Mouse (Mus musculus) 416B (cell line): ENCODE measurements at regions not wholly inside any gene's neighbourhood (a gene's known extent, or its start where the extent isn't known, plus 50 kb on each side); places are given as distances from the start of the nearest gene placed in this dataset.
A peak's percentile ranks its signal among the peaks of the same experiment; 100 is the strongest.

ENCODE experiments used
- DNase-seq: peaks from one replicate; pipeline ENCODE4 v3.0.0; 2011; ENCODE audit warnings: low read depth

DNA sequence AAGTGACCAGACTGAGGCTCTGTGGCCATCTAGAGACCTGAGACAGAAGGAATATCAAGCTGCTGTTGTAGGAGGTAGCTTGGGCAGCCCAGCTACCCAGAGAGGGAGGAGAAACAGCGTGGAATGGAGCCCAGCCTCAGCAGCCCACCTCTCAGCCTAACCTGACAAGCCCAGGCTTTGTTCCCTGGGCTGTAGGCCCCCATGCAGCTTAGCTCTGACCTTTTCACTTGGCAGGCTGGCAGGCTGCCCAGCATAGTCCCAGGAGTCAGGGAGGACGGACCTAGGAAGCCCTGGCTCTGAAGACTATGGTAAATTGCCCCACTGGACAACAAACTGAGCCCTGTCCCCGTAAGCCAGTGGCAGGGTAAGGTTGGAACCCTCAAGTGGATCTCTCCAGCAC lies 141.8 kb upstream of the Csf3r start:
- DNase-seq: no peak

DNA sequence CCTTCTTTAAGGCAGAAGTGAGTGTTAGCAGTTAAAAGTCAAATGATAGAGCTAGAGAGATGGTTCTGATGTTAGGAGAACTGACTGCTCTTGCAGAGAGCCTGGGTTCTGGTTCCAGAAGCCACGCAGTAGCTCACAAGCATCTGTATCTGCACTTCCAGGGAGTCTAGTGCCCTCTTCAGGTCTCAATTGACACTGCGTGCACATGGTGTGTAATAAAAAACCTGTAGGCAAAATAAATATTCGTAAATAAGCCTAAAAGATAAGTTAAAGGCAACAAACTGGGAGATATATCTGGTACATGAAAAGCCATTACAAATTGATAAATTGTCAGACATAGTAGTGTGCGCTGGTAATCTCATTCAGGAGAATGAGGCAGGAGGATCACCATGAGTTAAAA lies 133.8 kb upstream of the Csf3r start:
- DNase-seq: peak; percentile 23

DNA sequence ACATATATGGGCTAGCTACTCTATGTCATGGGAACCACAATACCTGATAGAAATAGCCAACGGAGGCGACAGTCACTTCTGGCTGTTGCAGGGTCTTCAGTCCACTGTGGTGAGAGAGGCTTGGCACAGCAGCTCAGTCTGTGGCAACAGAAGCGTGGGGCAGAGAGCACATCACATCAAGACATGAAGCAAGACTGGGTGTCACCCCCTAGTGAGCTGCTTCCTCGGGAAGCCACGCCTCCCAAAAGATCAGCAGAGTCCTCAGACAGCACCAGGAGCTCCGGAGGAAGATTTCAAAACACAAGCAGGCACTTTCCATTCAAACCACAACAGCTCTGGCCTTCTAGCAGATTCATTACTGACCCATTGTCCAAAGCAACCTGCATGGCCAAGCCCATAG lies 131.2 kb upstream of the Csf3r start:
- DNase-seq: peak; percentile 70

DNA sequence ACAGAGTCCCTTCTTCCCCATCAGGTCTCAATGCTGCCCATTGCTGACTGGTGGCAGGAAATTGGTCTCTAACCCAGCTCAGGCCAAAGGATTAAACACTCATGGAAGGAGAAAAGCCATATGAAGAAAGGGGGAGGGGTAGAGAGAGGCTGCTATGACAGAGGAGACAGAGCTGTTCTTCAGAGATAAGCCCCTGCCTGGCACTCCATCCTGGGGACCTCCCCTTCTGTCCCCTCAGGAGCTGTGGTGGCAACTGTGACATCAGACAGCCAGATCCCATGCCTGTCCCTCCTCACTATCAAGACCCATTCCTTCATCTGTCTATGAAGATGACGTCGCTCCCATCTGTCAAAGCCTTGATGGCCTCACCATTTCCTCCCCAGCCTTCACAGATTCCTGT lies 126.6 kb upstream of the Csf3r start:
- DNase-seq: no peak

DNA sequence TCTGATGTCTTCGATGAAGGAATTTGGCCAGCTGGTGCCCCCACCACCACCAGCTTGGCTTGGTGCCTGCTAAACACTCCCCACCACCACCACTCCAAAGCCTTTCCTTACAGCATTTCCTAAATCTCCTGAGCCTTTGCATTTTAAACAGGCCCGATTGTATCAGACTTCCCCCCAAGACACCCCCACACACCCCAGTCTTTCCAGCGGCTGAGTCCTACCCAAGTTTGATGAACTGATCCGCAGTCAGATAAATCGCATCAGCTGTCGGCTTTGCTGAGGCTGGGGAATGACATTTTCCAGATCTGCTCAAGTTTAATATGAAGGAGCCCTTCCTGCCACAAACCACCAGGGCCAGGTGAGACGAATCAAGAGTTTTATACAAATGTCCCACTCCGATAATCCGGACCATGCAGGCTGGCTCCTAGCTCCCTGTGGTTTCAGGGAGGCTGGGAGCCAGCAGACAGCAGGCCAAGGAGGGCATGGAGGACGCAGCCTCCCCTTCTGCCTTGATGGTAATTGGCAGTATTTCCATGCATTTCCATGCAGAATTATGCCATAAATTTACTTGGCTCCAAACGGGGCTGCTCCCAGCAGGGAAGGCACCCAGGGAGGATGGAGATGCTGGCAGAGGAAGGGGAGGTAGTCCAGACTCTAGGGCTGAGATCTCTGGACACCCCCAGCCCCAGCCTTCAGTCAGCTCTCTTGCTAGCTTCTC lies 125.6 kb upstream of the Csf3r start:
- DNase-seq: no peak

DNA sequence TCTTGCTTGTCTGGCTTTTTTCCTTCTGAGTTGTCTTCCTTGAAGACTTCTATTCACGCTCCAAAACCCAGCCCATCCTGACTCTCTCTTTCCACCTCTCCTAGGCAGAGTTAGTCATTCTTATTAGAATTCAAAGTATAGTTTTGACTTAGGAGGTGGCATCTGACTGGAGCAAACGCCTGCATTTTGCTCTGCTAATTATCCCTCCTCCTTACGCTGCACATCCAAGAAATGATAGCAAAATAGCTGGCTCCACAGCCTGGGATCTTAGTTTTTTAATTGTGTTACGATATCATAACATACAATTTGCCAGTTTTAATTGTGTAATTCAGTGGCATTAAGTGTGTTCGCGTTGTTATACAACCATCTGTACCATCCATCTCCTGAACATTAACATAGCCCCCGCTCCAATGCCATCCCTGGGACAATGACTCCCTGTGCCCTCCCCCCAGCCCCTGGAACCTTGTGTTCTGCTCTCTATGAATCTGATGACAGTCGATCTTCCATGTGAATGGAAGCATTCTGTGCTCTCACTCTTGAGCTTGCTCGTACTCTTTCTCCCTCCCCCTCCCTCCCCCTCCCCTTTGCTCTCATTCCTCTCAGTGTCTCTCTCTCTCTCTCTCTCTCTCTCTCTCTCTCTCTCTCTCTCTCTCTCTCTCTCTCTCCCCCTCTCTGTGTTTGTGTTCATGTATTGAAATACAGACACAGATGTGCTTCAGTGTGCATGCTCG lies 122.6 kb upstream of the Csf3r start:
- no peak for DNase-seq

DNA sequence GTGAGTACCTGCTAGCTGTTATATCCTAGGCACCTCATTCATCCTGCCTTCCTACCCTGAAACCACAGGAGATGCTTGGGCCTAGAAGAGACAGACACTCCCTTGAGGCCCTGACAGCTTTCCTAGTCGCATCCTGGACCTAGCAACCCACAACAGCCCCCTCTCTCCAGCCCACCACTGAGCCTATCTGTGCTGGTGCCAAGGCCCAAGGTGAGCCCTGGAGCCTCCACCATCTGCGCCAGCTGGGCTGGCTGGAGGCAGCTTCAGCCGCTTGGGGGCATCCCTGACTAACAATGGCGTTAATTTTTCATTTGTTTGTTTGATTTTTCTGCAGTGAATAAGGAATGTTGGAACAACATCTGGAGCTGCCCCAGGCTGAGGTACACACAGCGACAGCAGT lies 118.1 kb upstream of the Csf3r start:
- DNase-seq: no peak

DNA sequence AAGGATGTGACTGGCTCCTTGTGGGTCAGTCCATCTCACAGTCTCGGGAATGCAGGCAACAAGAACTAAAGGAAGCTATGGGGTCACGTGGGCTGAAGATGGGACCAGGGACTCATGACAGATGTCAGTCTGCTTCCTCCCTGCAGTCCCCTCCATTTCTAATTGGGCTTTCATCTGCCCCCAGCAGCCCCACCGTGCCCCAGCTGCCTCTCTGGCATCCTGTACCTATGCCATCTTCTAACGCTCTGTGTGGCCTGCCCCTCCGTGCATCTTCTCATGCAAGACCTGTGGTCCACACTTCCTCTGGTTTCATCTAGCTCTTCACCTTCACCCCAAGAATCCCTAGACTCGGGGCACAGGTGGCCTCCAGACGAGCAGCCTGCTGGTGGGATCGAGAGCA lies 115.4 kb upstream of the Csf3r start:
- no peak for DNase-seq

DNA sequence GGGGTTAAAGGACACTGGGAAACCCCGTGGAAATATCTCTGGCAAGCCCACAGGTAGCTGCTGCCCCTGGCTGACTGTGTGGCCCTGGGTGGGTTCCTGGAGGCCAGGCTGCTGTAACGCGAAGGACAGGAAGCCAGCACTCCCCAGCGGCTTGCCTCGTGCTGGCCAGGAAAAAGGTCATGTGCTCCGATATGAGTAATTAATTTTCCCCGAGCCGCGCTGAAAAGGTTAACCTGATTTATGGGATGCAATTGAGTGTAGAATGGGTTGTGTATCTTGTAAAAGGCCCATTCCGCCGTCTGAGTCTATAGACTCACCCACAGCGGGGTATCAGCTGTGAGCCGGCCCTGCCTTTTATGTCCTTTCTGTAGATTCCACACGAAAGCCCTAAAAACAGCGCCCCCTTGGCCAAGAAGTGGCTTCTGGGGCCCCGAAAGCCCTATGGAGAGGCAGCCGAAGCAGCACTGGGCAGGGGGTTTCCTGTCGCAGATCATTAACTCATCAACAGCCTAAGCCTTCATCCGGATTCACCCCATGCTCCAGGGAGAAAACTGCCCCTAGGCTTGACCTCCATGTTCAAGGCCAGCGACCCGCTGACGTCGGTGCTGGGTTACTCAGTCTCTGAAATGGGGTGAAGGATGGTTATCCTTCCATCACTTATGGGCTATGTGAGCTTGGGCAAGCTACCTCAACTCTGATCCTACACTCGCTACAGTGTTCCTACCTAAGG lies 112.6 kb upstream of the Csf3r start:
- no peak for DNase-seq

DNA sequence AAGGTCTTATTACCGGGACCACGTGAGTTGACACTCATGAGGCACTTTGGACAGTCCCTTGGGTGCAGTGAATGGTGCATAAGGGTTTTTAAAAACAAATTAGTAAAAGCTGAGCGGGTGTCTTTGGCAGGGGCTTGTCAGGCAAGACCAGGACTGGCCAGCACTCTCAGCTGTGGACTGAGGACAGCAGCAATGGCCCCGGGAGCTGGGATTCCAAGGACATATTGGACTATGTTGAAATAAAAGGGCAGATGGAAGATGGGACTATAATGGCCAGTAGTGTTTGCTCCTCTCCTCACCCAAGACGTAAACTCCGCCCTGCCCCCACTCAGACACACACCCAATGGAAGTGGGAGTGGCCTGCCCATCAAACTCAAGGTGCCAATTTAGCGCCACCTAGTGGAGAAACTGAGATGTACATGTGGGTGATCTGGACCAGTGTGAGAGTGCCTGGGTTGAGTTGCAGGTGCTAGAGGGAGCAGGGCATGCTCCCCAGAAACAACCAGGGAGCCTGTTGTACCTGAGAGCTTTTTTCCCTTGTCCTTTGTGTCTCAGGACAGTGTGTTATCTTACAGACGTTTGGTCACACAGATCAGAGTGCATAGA lies 111.8 kb upstream of the Csf3r start:
- peak; percentile 59 for DNase-seq

DNA sequence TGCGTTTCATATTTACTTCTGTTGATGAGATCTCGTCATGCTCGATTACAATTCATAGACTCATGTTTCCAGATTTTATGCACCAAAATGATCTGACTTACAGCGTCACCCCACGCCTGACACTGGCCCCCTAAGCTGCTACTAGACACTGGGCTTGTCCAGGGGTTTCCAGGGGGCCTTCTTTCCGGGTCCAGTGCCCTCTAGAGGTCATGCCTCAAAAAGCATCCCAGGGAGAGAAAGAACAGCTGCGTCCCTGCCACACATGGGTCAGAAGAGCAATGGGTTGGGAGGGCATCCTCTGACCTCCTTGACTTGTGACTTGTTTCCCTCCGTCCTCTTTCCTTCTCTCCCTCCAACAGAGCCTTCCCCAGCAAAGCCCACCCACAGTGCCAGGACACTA lies 109.2 kb upstream of the Csf3r start:
- peak; percentile 11 for DNase-seq

DNA sequence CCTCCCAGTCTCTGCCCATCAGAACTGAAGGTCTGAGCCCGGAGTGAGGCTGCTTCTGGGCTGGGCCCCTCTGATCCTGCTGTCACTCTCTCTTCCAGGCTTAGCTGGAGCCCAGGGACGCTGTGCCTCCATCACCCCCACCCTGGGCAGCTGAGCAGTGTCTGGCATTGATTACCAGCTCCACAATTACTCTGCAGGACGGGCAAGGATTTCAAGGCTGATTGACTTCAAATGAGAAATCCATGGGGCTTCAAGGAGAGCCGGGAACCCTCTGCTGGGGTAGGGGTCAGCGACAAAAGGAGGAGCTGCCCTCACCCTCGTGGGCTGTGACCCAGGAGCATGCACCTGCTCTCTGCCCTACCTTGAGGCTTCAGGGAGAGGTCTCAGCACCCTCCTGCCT lies 107.1 kb upstream of the Csf3r start:
- DNase-seq: no peak

DNA sequence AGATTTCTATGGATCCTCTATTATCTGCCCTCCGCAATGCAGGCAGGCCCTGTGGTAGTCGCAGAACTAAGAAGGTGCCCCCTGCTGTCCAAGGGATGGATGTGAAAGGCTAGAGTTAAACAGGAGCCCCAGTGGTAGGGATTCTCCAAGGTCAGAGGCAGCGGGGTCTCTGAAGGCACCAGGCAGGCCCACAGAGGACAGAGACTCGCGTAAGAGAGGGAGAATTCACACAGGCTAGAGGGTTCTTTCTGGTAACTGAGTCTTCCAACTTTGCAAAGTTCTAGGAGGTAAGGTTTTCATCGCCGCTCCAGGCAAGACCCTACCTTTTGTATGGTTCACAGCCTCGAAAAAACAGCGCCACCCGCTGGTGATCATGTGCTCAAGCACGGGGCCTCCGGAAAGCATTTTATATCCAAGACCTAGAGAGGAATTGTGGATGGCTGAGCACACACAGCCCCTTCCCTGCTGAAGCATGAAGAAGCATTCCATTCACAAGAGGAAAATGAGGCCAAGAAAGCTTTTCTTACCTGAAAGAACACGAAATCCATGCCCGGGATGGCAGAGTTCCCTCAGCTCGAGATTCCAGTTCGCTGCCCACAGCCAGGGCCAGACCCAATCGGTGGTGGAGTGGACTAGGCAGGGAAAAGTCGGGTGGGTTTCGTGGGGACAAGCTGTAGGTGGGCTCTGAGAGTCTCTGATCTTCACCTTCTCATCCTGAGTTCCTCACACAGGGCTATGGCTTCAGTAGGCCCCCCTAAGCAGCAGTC lies 102.6 kb upstream of the Csf3r start:
- no peak for DNase-seq

DNA sequence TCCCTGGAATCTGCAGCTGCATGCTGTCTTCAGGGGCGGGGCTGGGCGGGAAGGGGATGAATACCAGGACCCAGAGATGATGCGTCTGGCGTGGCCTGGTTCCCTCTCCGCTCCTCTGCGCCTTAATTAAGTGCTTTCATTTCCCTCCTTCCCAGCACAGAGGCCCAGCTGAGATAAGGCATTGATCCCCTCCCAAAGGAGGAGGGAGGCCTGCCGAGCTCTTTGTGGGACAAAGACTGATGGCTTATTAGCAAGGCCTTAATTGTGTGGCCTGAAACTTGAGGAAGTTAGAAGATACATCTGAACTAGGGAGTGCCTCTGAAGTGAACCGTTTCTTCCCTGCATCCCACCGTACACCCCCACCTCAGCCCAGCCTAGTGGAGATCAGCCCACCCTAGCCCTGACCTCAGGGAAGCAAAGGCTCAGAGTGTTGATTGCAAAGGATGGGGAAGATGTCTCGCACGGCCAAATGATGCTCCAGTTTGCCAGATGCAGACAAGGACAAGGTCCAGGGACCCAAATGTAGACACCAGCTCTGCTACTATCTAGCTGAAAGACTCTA lies 102.0 kb upstream of the Csf3r start:
- DNase-seq: no peak

DNA sequence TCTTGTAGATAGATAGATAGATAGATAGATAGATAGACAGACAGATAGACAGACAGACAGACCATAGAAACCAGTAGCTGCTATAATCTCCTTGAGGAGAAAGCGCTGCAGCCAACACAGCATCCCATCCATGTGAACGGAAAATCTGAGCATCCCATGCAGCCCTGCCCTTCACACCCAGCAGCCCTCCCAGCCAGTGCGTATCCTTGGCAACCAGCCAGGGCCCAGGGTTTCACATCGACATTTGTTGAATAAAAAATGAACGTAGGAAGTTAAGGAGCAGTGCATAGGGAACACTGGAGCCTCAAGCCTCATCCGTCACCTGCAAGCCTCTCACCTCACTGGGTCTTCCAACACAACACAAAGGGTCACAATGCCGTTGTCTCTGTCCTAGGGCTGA lies 101.1 kb upstream of the Csf3r start:
- no peak for DNase-seq

DNA sequence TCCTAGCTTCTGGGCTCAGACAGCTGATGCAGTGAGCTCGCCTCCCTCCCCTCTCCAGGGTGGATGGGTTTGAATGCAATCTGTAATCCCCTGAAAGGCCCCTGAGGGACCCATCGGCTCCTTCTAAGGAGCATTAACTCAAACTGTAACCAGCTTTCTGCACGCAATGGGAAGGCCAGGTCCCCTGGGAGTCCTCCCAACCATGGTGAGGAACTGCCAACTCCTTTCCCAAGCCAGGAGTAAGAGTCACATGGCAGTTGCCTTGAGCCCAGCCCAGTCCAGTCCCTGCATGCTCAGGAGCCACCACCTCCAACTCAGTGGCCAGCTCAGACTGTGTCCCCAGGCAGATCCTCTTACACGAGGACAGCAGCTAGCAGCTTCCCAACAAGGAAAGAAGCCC lies 96.2 kb upstream of the Csf3r start:
- DNase-seq: no peak

DNA sequence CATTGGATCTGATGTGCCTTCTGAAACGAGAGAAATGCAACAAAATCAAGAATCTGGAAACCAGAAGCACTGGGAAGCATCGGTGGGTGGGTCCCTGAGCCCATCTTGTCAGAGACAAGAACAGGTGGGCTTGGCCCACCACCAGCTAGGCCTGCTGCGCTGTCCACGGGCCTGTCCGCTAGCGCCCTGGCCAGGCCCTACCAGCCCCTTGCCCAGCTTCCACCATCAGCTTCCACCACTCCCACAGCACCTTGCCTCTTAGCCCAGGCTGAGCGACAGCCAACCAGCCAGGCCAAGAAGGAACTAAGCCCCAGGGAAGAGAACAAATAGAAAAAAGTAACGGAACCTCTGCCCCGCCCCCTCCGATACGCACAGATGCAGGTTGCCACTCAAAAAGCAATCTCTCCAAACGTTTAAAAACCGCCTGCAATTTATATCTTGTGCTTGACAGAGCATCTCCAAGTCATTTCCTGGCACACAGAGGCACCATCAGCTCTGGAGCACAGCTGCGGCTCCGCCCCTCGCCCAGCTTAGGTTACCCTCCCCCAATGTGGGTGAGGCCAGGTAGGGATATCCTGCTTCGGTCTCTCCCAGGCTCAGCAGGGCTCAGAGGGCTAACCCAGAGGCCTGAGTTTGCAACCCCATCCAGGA lies 95.1 kb upstream of the Csf3r start:
- no peak for DNase-seq

DNA sequence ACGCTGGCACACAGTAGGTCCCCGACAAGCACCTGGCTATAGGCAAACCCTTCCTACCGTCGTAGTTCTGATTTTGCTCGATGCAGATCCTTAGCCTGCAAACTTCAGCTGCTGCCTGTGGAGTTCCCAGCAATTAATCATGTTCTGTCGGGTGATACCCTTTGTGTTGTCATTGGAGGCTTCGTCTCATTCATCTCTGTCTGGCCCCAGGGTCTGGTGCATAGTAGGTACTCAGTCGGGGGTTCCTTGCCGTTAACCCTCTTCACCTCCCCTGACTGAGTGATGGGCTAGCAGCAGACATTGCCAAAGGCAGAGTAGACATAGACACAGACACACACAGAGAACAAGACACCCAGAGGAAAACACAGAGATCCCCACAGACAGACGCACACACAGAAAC lies 93.6 kb upstream of the Csf3r start:
- DNase-seq: no peak

DNA sequence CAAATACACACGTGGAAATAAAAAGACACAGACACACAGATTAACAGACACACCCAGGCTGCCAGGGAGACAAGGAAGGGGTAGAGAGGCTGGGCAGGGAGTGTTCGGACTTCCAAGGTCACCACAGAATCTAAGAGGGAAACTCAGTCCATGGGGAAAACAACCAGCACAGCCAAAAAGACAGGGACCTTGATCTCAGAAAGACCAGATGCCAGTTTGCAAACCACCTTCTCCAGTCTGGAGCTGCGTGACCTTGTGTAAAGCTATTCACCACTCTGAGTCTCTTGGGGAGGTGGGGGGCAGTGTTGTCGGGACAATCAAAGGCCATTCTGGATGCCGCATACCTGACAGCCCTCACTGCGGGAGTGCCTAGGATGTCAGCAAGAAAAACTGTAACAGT lies 93.0 kb upstream of the Csf3r start:
- no peak for DNase-seq

DNA sequence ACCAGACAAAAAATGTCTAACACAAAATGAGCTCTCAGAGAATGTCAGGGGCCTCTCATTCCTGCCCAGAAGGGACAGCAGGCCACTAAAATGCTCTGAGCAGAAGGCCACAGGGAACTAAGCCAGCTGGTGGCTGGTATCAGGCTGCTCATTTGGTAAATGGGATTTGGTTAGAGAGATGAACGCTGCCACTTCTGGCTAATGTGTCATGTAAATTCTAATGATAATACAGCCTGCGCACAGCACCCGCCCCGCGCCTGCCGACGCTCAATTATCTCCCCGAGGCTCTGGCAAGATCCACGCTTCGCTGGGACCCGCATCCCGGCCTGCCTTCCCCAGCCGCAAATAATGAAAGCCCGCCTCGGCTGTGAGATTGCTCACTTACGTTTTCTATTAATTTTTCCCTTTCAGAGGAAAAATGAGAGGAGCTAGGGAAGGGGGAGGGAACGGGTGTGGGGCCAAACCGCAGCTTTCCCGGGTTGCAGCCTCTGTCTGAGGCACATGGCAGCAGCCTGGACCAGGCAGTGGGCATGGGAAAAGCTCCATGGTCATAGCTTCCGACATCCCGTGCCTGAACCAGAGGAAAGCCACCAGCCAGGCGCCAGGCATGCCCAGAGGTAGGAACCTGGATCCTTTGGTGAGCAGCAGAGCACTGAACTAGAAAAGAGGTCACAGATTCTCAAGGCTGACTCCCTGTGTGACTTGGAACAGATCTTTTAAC lies 92.2 kb upstream of the Csf3r start:
- no peak for DNase-seq

DNA sequence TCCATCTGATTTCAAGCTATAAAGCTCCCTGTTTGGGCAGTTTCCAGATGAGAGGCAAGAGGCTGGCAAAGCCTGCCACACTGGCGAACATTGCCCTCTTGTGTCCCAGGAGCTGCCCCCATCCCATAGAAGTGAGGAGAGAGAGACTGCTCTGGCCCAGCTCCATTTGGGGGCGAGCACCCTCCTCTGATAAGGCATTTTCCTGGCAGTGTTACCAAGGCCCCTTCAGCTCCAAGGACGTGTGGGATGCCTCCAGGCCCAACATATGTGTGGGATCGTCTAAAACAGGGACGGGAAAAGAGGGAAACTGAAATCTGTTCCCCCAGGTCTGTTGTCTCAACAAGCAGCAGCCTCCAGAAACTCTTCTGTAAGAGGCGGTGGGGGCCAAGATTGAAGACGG lies 88.0 kb upstream of the Csf3r start:
- no peak for DNase-seq
